Mouse (Mus musculus) 3T3-L1 (cell line): ENCODE measurements around the gene S100a1.
A peak's percentile ranks its signal among the peaks of the same experiment; 100 is the strongest.

Experiments
- DNase-seq: peaks from one replicate; pipeline ENCODE4 v3.0.0-alpha.2; 2015; ENCODE audit warnings: low read depth, low spot score

The S100a1 gene

DNA sequence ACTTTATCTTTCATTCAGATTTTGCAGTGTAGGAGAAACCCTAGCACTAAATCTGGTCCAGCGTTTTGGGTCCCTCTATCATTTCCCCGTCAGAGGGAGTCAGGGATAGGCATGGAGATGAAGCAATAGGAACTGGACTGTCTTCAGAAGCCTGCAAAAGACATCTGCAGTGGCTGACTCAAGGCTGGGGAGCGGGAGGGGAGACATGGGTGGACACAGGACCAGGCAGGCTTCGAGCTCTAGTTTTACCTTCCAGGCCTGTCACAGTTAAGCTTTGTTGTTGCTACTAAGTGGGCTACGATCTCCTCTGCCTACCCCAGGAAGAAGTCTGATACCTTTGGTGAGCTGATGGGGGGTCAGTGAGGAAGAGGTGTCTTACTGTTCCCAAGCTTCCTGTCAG lies 1.9 kb downstream of the S100a1 start:
- no peak for DNase-seq

DNA sequence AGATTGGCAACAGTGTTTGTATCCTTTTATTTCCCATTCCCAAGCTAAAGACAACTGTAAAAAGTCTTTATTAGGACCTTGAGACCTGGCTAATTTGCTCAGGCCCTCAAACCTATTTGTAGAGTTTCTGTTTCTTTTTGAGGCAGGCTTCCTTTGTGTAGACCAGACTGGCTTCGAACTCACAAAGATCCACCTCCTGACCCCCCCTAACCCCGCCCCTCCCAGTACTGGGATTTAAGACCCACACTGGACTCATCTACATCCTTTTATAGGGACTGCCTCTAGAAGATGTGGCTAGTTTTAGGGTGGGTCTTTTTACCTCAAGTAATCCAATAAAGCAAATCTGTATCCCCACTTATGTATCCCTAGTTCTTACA lies 4.5 kb downstream of the S100a1 start:
- no peak for DNase-seq

GRCm38 (mm10) chr3:90508950-90509746 lies 5.0 kb downstream of the S100a1 start, which contains the start of gene Chtop:
Gene Chtop, minus strand, starts transcription at chr3:90509498.
- peak; percentile 99 for DNase-seq

GRCm38 (mm10) chr3:90508287-90508949 lies 5.8 kb downstream of the S100a1 start:
- peak; percentile 59 for DNase-seq

- DNase-seq, result no peak
Observed at GRCm38 (mm10) chr3:90506362-90506761, 7.8 kb downstream of the S100a1 start.

GRCm38 (mm10) chr3:90505216-90505615 lies 9.0 kb downstream of the S100a1 start:
- no peak for DNase-seq

DNA sequence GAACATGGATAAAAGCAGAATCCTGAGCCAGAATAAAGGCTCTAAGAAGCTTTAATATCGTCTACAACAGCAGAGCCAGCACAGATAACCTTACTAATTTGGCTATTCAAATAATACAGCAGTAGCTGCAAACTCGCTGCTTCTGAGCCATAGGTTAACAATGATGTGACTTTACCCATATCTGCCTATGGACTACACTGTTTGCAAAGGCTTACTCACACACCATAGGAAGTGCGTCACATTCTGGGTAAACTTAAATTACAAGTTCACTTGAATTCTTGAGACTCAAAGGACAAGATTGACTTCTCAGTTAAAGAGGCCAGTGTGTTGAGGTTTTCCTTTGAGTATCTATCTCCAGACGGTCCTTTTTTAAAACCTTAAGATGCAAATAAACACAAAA lies 10.7 kb downstream of the S100a1 start:
- no peak for DNase-seq

- no peak for DNase-seq
Observed at GRCm38 (mm10) chr3:90497597-90497996, 16.6 kb downstream of the S100a1 start.

DNA sequence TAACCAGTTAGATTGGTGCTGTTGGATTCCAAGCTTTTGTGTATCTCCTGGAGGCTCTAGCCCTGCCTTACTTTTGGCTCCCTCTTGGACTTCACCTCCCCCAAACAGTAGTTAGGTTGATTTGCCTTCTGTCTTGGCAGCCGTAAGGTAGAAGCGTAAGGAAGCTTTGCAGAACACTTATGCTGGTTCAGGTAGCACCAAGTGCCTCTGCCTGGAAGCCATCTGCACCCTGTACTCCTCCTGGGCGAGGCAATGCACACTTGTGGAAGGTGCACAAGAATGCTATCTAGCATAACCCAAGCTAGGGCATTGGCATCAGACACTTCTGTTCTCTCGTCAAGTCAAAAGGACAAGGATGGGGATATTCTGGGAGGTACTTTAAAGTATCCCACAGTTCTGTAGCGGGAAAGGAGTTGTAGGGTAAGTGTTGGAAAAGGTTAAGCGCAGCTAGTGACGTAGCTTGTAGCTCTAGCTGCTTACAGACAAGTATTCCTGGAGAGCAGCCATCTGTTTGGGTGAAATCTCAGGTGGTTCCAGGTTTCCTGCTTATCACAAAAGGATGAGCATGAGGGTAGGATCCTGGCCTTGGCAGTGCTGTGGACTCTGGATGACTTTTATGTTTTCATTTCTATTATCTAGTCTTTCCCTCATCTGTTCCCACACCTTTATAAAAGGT lies 18.2 kb downstream of the S100a1 start:
- no peak for DNase-seq

DNA sequence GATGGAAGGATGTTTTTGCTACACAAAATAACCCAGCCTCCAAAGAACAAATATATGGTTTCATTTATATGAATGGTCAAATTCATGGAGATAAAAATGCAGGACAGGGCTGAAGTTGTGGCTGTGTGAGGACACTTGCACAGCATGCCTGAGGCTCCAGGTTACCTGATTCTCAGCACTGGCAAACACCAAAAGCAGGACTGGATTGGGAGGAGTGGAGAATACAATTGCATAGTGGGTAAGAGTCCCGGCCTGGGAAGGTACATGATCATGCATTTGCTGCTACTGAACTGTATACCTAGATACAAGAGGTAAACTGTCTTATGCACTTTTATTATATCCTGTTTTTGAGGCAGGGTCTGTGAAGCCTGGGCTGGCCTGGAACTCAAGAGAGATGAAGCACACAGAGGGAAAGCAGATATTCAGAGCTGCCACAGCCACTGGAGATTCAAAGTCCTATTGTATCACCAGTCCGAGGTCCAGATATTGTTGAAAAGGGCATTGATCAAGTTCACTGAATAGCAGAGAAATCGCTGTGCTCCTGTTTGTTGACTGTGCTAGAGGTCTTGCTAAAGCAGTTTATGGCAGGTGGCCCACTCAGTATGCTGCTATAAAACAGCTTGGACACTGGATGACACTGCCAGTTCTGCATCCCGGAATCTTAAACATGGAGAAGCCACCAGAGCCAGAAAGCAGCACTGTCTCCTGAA lies 20.2 kb downstream of the S100a1 start:
- DNase-seq, result no peak

- DNase-seq, result peak; percentile 79
Observed at GRCm38 (mm10) chr3:90491350-90491749, 22.8 kb downstream of the S100a1 start.

- peak; percentile 98 for DNase-seq
Observed at GRCm38 (mm10) chr3:90490696-90491256, 23.4 kb downstream of the S100a1 start, which contains the start of gene Snapin. Gene Snapin, minus strand, starts transcription at chr3:90491033.

GRCm38 (mm10) chr3:90488576-90488975 lies 25.6 kb downstream of the S100a1 start:
- DNase-seq, result peak; percentile 80

DNA sequence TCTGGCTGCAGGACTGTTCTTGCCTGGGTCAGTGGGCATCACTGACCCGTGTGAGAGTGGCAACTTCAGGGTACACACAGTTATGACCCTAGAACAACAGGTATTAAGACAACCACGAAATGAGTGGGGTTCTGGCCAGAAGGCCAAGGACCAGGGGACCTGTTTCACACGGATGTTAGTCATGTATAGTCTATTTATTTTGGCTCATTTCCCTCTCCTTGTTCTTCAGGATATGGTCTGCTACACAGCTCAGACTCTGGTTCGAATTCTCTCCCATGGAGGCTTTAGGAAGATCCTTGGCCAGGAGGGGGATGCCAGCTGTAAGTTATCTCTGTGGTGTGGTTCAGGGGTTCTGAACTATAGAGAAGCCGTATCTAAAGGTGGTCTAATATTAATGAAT lies 27.2 kb downstream of the S100a1 start:
- peak; percentile 63 for DNase-seq

DNA sequence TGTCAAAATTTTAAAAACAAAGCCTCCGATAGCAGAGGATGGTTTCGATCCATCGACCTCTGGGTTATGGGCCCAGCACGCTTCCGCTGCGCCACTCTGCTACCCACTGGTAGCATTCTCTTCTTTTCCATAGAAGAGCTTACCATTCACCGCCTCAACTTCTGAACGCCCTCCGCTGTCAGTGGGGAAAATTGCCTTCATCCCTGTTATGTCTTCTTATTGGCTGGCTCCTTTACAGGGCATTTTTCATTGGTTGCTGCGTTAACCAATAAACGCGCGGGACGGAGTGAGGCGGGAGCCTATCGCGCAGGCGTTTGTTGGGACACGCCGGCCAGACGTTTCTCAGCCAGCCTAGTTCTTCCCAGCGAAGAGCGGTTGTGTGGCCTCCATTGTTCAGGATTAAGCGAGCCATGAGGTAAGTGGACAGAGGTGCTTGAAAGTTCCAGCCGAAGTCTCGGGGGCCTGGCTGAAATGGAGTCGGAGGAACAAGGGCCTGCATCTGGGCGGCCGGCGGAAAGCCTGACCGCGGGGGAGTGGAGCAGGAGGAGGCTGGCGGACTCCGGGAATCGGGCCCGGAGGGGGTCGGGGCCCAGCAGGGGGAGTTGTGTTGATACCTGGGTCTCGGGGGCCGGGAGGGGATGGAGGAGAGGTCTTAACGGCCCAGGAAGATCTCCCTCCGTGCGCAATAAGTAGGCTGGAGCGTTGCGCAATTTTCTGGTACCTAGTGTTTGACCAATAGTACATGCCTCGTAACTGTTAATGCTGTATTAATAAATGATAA lies 38.2 kb downstream of the S100a1 start, which contains the start of gene Ilf2:
Gene Ilf2 (plus strand): TSS at position 296 of the 781 bp plus-strand sequence.
- DNase-seq, result peak; percentile 99

DNA sequence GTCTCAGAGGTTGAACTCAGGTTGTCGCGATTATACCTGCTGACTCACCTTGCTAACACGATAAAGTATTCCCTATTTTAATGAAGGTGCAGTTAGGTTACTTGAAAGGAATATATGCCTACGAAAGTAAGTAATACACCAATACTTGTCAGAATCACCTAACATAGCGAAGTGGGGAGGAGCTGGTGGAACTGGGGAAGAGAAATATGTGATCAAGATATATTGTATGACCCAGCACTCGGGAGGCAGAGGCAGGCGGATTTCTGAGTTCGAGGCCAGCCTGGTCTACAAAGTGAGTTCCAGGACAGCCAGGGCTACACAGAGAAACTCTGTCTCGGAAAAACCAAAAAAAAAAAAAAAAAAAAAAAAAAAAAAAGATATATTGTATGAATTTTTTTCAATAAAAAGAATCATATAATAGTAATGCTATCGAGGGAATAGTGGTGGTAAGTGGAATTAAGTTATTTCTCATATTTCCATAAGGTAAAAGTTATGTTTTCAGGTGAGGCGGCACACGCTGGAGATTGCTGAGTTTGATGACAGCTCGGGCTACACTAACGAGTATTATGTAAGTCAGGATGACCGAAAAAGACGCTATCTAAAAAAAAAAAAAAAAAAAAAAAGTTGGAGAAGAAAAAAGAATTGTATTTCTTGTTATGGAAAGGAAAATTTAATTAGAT lies 38.9 kb downstream of the S100a1 start:
- peak; percentile 46 for DNase-seq

GRCm38 (mm10) chr3:90472213-90472612 lies 42.0 kb downstream of the S100a1 start:
- peak; percentile 76 for DNase-seq

GRCm38 (mm10) chr3:90467618-90468300 lies 46.4 kb downstream of the S100a1 start:
- no peak for DNase-seq

DNA sequence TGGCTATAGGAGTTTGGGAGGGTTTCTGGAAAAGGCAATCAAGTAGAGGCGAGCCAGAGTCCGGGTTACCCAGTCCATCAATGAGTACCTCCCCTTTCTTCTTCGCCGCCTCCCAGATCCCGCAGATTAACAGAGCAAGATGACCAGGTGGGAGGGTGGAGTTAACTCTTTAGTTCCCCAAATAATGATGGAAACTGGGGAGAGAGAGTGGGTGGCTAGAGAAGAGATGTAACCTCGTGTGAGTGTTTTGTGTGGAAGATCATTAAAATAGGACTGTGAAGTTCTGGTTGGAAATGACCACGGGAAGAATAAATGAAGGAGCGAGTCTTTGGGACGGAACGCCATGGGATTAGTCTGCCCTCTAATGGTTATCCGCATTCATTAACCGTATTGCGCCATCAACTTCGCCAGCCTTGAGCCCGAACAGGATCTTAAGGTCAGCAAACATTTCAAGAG lies 47.9 kb downstream of the S100a1 start:
- peak; percentile 91 for DNase-seq
